Mouse (Mus musculus) liver, adult 2 months (tissue): ENCODE measurements around the gene Nedd8.

Source experiments
- CTCF ChIP-seq: fragments of 200-500 bp; IDR thresholded peaks from 2 replicates; pipeline ENCODE4 v1.5.1; 2011; ENCODE audit warnings: low read depth, low read length, control low read depth
- POLR2A ChIP-seq: fragments of 200-500 bp; IDR thresholded peaks from 2 replicates; pipeline ENCODE4 v1.6.1; 2011; ENCODE audit warnings: low read length, control low read depth; ENCODE audit not compliant: insufficient read depth; ENCODE audit errors: extremely low read depth

DNA sequence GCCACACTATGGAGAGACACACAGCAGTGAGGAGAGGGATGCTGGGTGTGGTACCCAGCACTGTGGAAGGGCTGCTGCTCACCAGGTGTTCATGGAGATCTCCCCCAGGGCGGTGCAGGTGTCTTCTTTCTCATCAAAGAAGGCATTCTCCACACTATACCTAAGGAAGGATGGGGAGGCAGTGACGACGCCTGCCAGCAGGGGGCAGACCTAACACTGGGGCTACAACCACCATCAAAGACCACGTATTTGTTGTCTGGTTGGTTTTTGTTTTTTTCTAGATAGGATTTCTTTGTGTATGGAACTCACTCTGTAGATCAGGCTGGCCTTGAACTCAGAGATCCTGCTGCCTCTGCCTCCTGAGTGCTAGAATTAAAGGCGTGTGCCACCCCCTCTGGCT, 42.6 kb downstream of the Nedd8 start:
- TF ChIP-seq POLR2A (no peak), CTCF (peak; percentile 93)
